Mouse (Mus musculus): ENCODE results near the gene Hyls1. TPM values are rescaled to one million over a fixed set of nuclear protein-coding genes. Genes with fewer than 3 reads are reported as not detected.
A peak's percentile ranks its signal among the peaks of the same experiment; 100 is the strongest.
"Not testable (repeated sequence)": the region's sequence is repeated elsewhere in the genome, so short reads cannot be mapped to it uniquely, and the experiment has no call there.

Gene Hyls1
- total and polyA plus RNA-seq, 3 experiments: 15.4 to 18.9 (median 18.3) TPM

- H3K36me3 ChIP-seq (replicated peaks in 1 of 2; ENCODE audit: control insufficient read depth in 1 of 2, insufficient read depth in 1 of 2, low read length in 1 of 2); in situ Hi-C loops (cut with MboI; ENCODE audit: low pct_ligation_motif_present, low pct_unique_long_range_greater_than_20kb, low sequenced_read_pairs); dilution Hi-C loops (cut with MboI; ENCODE audit: extremely low pct_ligation_motif_present, extremely low pct_unique_long_range_greater_than_20kb, low sequenced_read_pairs): not testable (repeated sequence)
Measured at GRCm38 (mm10) chr9:35616784-35617183, 46.6 kb upstream of the Hyls1 start.

GRCm38 (mm10) chr9:35614005-35614404 lies 43.8 kb upstream of the Hyls1 start:
- in situ Hi-C loops (cut with MboI; ENCODE audit: low pct_ligation_motif_present, low pct_unique_long_range_greater_than_20kb, low sequenced_read_pairs) (no loop called here), dilution Hi-C loops (cut with MboI; ENCODE audit: extremely low pct_ligation_motif_present, extremely low pct_unique_long_range_greater_than_20kb, low sequenced_read_pairs) (no loop called here)
- DNase-seq (ENCODE audit: extremely low read depth): peak; percentile 16
- Histone ChIP-seq H3K4me2 (ENCODE audit: insufficient read depth, low read depth, poor library complexity, severe bottlenecking) (no peak overlapping the region), H3K27ac (ENCODE audit: insufficient read depth, low read depth) (no peak overlapping the region), H3K27me3 (replicated peaks) (no peaks in the 10 kb centered on the region), H3K9ac (ENCODE audit: insufficient read depth, low read depth) (no peak overlapping the region), H3K9me3 (replicated peaks; ENCODE audit: low read length) (no peaks in the 10 kb centered on the region), H3K79me2 (replicated peaks; ENCODE audit: control insufficient read depth, extremely low read depth, insufficient read depth, poor library complexity, severe bottlenecking) (no peaks in the 10 kb centered on the region), H3K36me3 (replicated peaks in 1 of 2; ENCODE audit: control insufficient read depth in 1 of 2, insufficient read depth in 1 of 2, low read length in 1 of 2) (no peaks in the 10 kb centered on the region), H3K4me3 (replicated peaks in 1 of 3; ENCODE audit: low read depth in 2 of 3, low read length in 2 of 3, poor library complexity in 1 of 3) (no peak overlapping the region), H3K4me1 (ENCODE audit: control insufficient read depth in 1 of 2, insufficient read depth in 2 of 2) (peaks cover 0 to 9% of the 10 kb centered on the region in 2 experiments; a peak in 2 of 4 replicates)
- TF ChIP-seq KAT2A (IDR thresholded peaks at IDR 0.05; ENCODE audit: insufficient replicate concordance, low read length) (no peak), RAD21 (IDR thresholded peaks at IDR 0.05; ENCODE audit: low read depth, low read length) (peak; percentile 62), CTCF (conservative IDR thresholded peaks at IDR 0.05 in 1 of 2, IDR thresholded peaks at IDR 0.05 in 1 of 2; ENCODE audit: low read depth in 2 of 2, low read length in 2 of 2) (peak in 1 of 2 experiments; percentile 65; a peak in 2 of 4 replicates), SMC3 (IDR thresholded peaks at IDR 0.05; ENCODE audit: low read depth, low read length) (peak; percentile 57), MAZ (IDR thresholded peaks at IDR 0.05; ENCODE audit: low read depth, low read length) (no peak)

More at GRCm38 (mm10) chr9:35616784-35617183, 46.6 kb upstream of the Hyls1 start:
- not testable (repeated sequence) for H3K9me3 ChIP-seq (replicated peaks; ENCODE audit: low read length); H3K4me1 ChIP-seq (ENCODE audit: control insufficient read depth in 1 of 2, insufficient read depth in 2 of 2); H3K79me2 ChIP-seq (replicated peaks; ENCODE audit: control insufficient read depth, extremely low read depth, insufficient read depth, poor library complexity, severe bottlenecking); H3K27ac ChIP-seq (ENCODE audit: insufficient read depth, low read depth); H3K27me3 ChIP-seq (replicated peaks); H3K9ac ChIP-seq (ENCODE audit: insufficient read depth, low read depth); H3K4me3 ChIP-seq (replicated peaks in 1 of 3; ENCODE audit: low read depth in 2 of 3, low read length in 2 of 3, poor library complexity in 1 of 3); H3K4me2 ChIP-seq (ENCODE audit: insufficient read depth, low read depth, poor library complexity, severe bottlenecking)
- DNase-seq (ENCODE audit: extremely low read depth): peak; percentile 75
- TF ChIP-seq TBP (conservative IDR thresholded peaks at IDR 0.05; ENCODE audit: low read depth, low read length): peak; percentile 94
- peak; percentile 48; the same call in 1 of the 2 replicates for TF ChIP-seq ELF1 (IDR thresholded peaks at IDR 0.05; ENCODE audit: low read depth, low read length)
- peak; percentile 33; the same call in 1 of the 2 replicates for TF ChIP-seq MAFK (IDR thresholded peaks at IDR 0.05; ENCODE audit: insufficient replicate concordance, low read length)

- no peaks in the 10 kb centered on the region for H3K36me3 ChIP-seq (replicated peaks in 1 of 2; ENCODE audit: control insufficient read depth in 1 of 2, insufficient read depth in 1 of 2, low read length in 1 of 2)
- in situ Hi-C loops (cut with MboI; ENCODE audit: low pct_ligation_motif_present, low pct_unique_long_range_greater_than_20kb, low sequenced_read_pairs) (no loop called here), dilution Hi-C loops (cut with MboI; ENCODE audit: extremely low pct_ligation_motif_present, extremely low pct_unique_long_range_greater_than_20kb, low sequenced_read_pairs) (no loop called here)
- DNase-seq (ENCODE audit: extremely low read depth): no peak
- H3K4me2 ChIP-seq (ENCODE audit: insufficient read depth, low read depth, poor library complexity, severe bottlenecking): no peak within 1 kb of the TSS
- no peaks in the 10 kb centered on the region for H3K9me3 ChIP-seq (replicated peaks; ENCODE audit: low read length)
- peaks cover 0 to 6% of the 10 kb centered on the region in 2 experiments; a peak in 2 of 4 replicates for H3K4me1 ChIP-seq (ENCODE audit: control insufficient read depth in 1 of 2, insufficient read depth in 2 of 2)
- no peak for TF ChIP-seq MYC (IDR thresholded peaks at IDR 0.05; ENCODE audit: low read depth, low read length)
- TF ChIP-seq MEF2A (IDR thresholded peaks at IDR 0.05; ENCODE audit: borderline replicate concordance, low read depth, low read length): no peak
- TF ChIP-seq RAD21 (IDR thresholded peaks at IDR 0.05; ENCODE audit: low read depth, low read length): no peak
- no peak for TF ChIP-seq IRF4 (IDR thresholded peaks at IDR 0.05; ENCODE audit: low read depth, low read length)
- TF ChIP-seq RCOR1 (conservative IDR thresholded peaks at IDR 0.05; ENCODE audit: low read depth, low read length): no peak
- TF ChIP-seq ZMIZ1 (IDR thresholded peaks at IDR 0.05; ENCODE audit: low read depth, low read length): no peak
- no peak for TF ChIP-seq POLR2A (IDR thresholded peaks at IDR 0.05; ENCODE audit: low read depth, low read length)
- no peak for TF ChIP-seq MAZ (IDR thresholded peaks at IDR 0.05; ENCODE audit: low read depth, low read length)
- no peak for TF ChIP-seq POLR2AphosphoS2 (IDR thresholded peaks at IDR 0.05; ENCODE audit: low read depth, low read length)
- TF ChIP-seq NELFE (IDR thresholded peaks at IDR 0.05; ENCODE audit: low read depth, low read length): no peak
- TF ChIP-seq CHD2 (IDR thresholded peaks at IDR 0.05; ENCODE audit: low read length): no peak
- no peak for TF ChIP-seq MXI1 (IDR thresholded peaks at IDR 0.05; ENCODE audit: low read depth, low read length)
- no peak for TF ChIP-seq USF2 (conservative IDR thresholded peaks at IDR 0.05; ENCODE audit: low read depth, low read length)
- no peak for TF ChIP-seq UBTF (IDR thresholded peaks at IDR 0.05; ENCODE audit: low read depth, low read length)
- no peak for TF ChIP-seq NRF1 (IDR thresholded peaks at IDR 0.05; ENCODE audit: low read depth, low read length)
- no peak for TF ChIP-seq MAX (IDR thresholded peaks at IDR 0.05; ENCODE audit: low read length)
- H3K9ac ChIP-seq (ENCODE audit: insufficient read depth, low read depth): no peak within 1 kb of the TSS
- no peaks in the 10 kb centered on the region for H3K79me2 ChIP-seq (replicated peaks; ENCODE audit: control insufficient read depth, extremely low read depth, insufficient read depth, poor library complexity, severe bottlenecking)
- H3K4me3 ChIP-seq (replicated peaks in 1 of 3; ENCODE audit: low read depth in 2 of 3, low read length in 2 of 3, poor library complexity in 1 of 3): no peak within 1 kb of the TSS
- H3K27ac ChIP-seq (ENCODE audit: insufficient read depth, low read depth): no peak within 1 kb of the TSS
- no peaks in the 10 kb centered on the region for H3K27me3 ChIP-seq (replicated peaks)
Measured at GRCm38 (mm10) chr9:35611841-35612240, 41.6 kb upstream of the Hyls1 start, which contains the start of gene Pate4. TSS of gene Pate4 (minus strand) at chr9:35611941.
